Mouse (Mus musculus) MEL (cell line): Measurements from ENCODE around the gene Tgfbr3.

Experiments used
- CTCF ChIP-seq, 3 experiments: IDR thresholded peaks in 2 of 3; conservative IDR thresholded peaks in 1 of 3; 2 replicates each; pipeline ENCODE4 v1.5.1; 2011 to 2012; ENCODE audit warnings: low read length in 3 of 3, low read depth in 2 of 3, mild to moderate bottlenecking in 2 of 3, improper control_type of control experiment in 1 of 3, inconsistent platforms in 1 of 3, mixed read lengths in 1 of 3, moderate library complexity in 1 of 3; ENCODE audit not compliant: control insufficient read depth in 1 of 3, insufficient read depth in 1 of 3, poor library complexity in 1 of 3, severe bottlenecking in 1 of 3
- EP300 ChIP-seq, 2 experiments: IDR thresholded peaks; 2 replicates each; pipeline ENCODE4 v1.6.1; 2011; ENCODE audit warnings: improper control_type of control experiment in 2 of 2, low read length in 2 of 2, low read depth in 1 of 2, mild to moderate bottlenecking in 1 of 2
- GATA1 ChIP-seq: IDR thresholded peaks from 2 replicates; pipeline ENCODE4 v1.6.1; 2011; ENCODE audit warnings: low read depth, low read length, improper control_type of control experiment
- KAT2A ChIP-seq: conservative IDR thresholded peaks from 2 replicates; pipeline ENCODE4 v1.6.1; 2012; ENCODE audit warnings: low read depth, low read length, improper control_type of control experiment, inconsistent platforms
- POLR2A ChIP-seq, 2 experiments: IDR thresholded peaks; 2 replicates each; pipeline ENCODE4 v1.6.1; 2011 to 2012; ENCODE audit warnings: low read length in 2 of 2, mild to moderate bottlenecking in 2 of 2, control low read depth in 1 of 2, improper control_type of control experiment in 1 of 2, low read depth in 1 of 2, moderate library complexity in 1 of 2; ENCODE audit not compliant: control insufficient read depth in 1 of 2, insufficient read depth in 1 of 2, poor library complexity in 1 of 2

DNA sequence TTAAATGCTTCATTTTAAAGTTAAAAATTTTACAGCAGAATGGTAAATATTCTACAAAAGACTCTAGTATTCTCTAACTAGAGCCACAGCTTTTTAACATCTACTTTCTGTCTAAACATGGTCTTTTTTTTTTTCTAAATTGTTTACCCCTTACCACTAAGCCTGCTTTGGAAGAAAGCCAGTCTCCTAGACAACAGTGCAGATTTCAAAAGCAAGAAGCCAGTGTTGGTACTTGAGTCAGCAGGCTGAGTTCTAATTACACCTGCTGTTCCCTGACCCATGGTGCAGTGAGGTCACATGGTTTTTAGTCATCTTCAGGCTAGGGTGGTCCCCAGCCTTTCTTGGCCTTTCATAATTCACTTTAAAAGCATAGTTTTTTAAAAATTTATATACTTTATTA lies 115.2 kb downstream of the Tgfbr3 start:
- TF ChIP-seq POLR2A (IDR thresholded peaks at IDR 0.05; ENCODE audit: control insufficient read depth in 1 of 2, insufficient read depth in 1 of 2, low read depth in 1 of 2, low read length in 2 of 2, poor library complexity in 1 of 2) (no peak), EP300 (IDR thresholded peaks at IDR 0.05; ENCODE audit: low read depth in 1 of 2, low read length in 2 of 2) (no peak), CTCF (IDR thresholded peaks at IDR 0.05 in 2 of 3, conservative IDR thresholded peaks at IDR 0.05 in 1 of 3; ENCODE audit: control insufficient read depth in 1 of 3, insufficient read depth in 1 of 3, low read depth in 2 of 3, low read length in 3 of 3, poor library complexity in 1 of 3, severe bottlenecking in 1 of 3) (no peak), KAT2A (no peak), GATA1 (no peak)
